Mouse (Mus musculus): ENCODE data around the gene Prss33. TPM values are rescaled to one million over a fixed set of nuclear protein-coding genes. Genes with fewer than 3 reads are reported as not detected.

Gene Prss33
- total RNA-seq, 2 experiments from 2014 or later = not detected

- peak; percentile 56 to 58 for DNase-seq (ENCODE audit: low spot score in 2 of 2)
- intact Hi-C loops (cut with DNase I) = no loop called here
Measured at GRCm38 (mm10) chr17:23790269-23791078, 45.4 kb downstream of the Prss33 start, which contains the start of gene Srrm2. Gene Srrm2, plus strand, starts transcription at chr17:23790532.

- intact Hi-C loops (cut with DNase I) = no loop called here
- no peak for DNase-seq (ENCODE audit: low spot score in 2 of 2)
Measured at GRCm38 (mm10) chr17:23789749-23790268, 46.0 kb downstream of the Prss33 start.

GRCm38 (mm10) chr17:23788973-23789372 lies 46.9 kb downstream of the Prss33 start:
- intact Hi-C loops (cut with DNase I) = no loop called here
- DNase-seq (ENCODE audit: low spot score in 2 of 2) = no peak

- DNase-seq (ENCODE audit: low spot score in 2 of 2) = peak; percentile 29 to 45
- intact Hi-C loops (cut with DNase I) = loop anchor here (2.0 kb wide), 1 partner anchor 16 kb away; no protein-coding TSS in a partner anchor
Measured at GRCm38 (mm10) chr17:23786510-23786931, 49.3 kb downstream of the Prss33 start.

GRCm38 (mm10) chr17:23785561-23786471 lies 50.0 kb downstream of the Prss33 start, which contains the start of gene Flywch2:
Gene Flywch2, minus strand, starts transcription at chr17:23786081.
- peak; percentile 87 to 95 for DNase-seq (ENCODE audit: low spot score in 2 of 2)
- intact Hi-C loops (cut with DNase I) = loop anchor here (2.0 kb wide), 1 partner anchor 17 kb away; no protein-coding TSS in a partner anchor

- intact Hi-C loops (cut with DNase I) = no loop called here
Measured at GRCm38 (mm10) chr17:23783352-23783751, 52.5 kb downstream of the Prss33 start.

More at GRCm38 (mm10) chr17:23783352-23783751, 52.5 kb downstream of the Prss33 start:
- DNase-seq (ENCODE audit: low spot score in 2 of 2) = no peak

Small RNAs within 50 kb of the gene (microRNA-seq; reads per million reads assigned to microRNA genes)
- gene Mir5125 = 1.7 to 4.0 reads per million in 2 experiments

Other genes starting within 250 kb of the Prss33 start
- 10 to 100 TPM; 23.7 to 25.3 TPM for gene Zfp13, start 236.6 kb downstream of the Prss33 start, total RNA-seq (2021)
- not detected for gene Zscan10, start 235.2 kb downstream of the Prss33 start, total RNA-seq (2021)
- under 1 TPM; 0.32 to 0.34 TPM for gene Mmp25, start 190.8 kb downstream of the Prss33 start, total RNA-seq (2021)
- gene Bicdl2, start 175.6 kb downstream of the Prss33 start, total RNA-seq (2021) = not detected
- gene Hcfc1r1, start 162.5 kb downstream of the Prss33 start, total RNA-seq (2021) = 100 to 1,000 TPM; 127 to 129 TPM
- 1 to 10 TPM; 5.2 to 7.4 TPM for gene Thoc6, start 162.2 kb downstream of the Prss33 start, total RNA-seq (2021)
- 10 to 100 TPM; 10.3 to 13.5 TPM for gene Tnfrsf12a, start 158.6 kb downstream of the Prss33 start, total RNA-seq (2021)
- gene Cldn6, start 156.8 kb downstream of the Prss33 start, total RNA-seq (2021) = not detected
- under 1 TPM in 1 of 2 experiments, not detected in 1; 0.25 TPM for gene Cldn9, start 152.0 kb downstream of the Prss33 start, total RNA-seq (2021)
- not detected for gene 1520401A03Rik, start 113.3 kb downstream of the Prss33 start, total RNA-seq (2021)
- gene Pkmyt1, start 109.7 kb downstream of the Prss33 start, total RNA-seq (2021) = 1 to 10 TPM; 3.0 to 3.3 TPM
- gene Paqr4, start 95.2 kb downstream of the Prss33 start, total RNA-seq (2021) = 10 to 100 TPM; 52.8 to 58.2 TPM
- under 1 TPM; 0.60 to 0.71 TPM for gene Kremen2, start 90.2 kb downstream of the Prss33 start, total RNA-seq (2021)
- gene Flywch1, start 64.5 kb downstream of the Prss33 start, total RNA-seq (2021) = 100 to 1,000 TPM; 304 to 305 TPM
- 10 to 100 TPM; 14.5 to 15.4 TPM for gene Flywch2, start 50.0 kb downstream of the Prss33 start, total RNA-seq (2021)
- gene Srrm2, start 45.5 kb downstream of the Prss33 start, total RNA-seq (2021) = 100 to 1,000 TPM; 495 to 577 TPM
- 100 to 1,000 TPM; 359 to 371 TPM for gene Elob, start 6.9 kb downstream of the Prss33 start, total RNA-seq (2021)
- not detected for gene Prss32, start 7.8 kb upstream of the Prss33 start, total RNA-seq (2021)
- 1 to 10 TPM; 1.1 to 2.3 TPM for gene Prss41, start 8.1 kb upstream of the Prss33 start, total RNA-seq (2021)
- not detected for gene Prss21, start 32.0 kb upstream of the Prss33 start, total RNA-seq (2021)
- gene Dcpp1, start 44.8 kb upstream of the Prss33 start, total RNA-seq (2021) = not detected
- gene Dcpp2, start 44.8 kb upstream of the Prss33 start, total RNA-seq (2021) = not detected
- not detected for gene Dcpp3, start 81.4 kb upstream of the Prss33 start, total RNA-seq (2021)
- not detected for gene Sbp, start 105.6 kb upstream of the Prss33 start, total RNA-seq (2021)
- gene Sbpl, start 119.2 kb upstream of the Prss33 start, total RNA-seq (2021) = not detected
- under 1 TPM; 0.30 to 0.44 TPM for gene Prss30, start 144.5 kb upstream of the Prss33 start, total RNA-seq (2021)
- gene Prss22, start 162.0 kb upstream of the Prss33 start, total RNA-seq (2021) = 1 to 10 TPM; 1.2 to 1.6 TPM
- gene Prss27, start 202.1 kb upstream of the Prss33 start, total RNA-seq (2021) = not detected
- gene Kctd5, start 237.4 kb upstream of the Prss33 start, total RNA-seq (2021) = 10 to 100 TPM; 25.7 to 27.0 TPM

All from left cerebral cortex, postnatal 25 days (tissue).